Mouse (Mus musculus) ovary, adult 18-20 months (tissue): ENCODE measurements at regions not wholly inside any gene's neighbourhood (a gene's known extent, or its start where the extent isn't known, plus 50 kb on each side); places are given as distances from the start of the nearest gene placed in this dataset.
"Not testable (repeated sequence)": the region's sequence is repeated elsewhere in the genome, so short reads cannot be mapped to it uniquely, and the experiment has no call there.

Experiments
- DNase-seq: peaks from one replicate; pipeline ENCODE4 v3.0.0; 2022; ENCODE audit warnings: low spot score, mixed read lengths

- DNase-seq: no peak
These were observed 63.9 kb upstream of the Galnt18 start for GRCm38 (mm10) chr7:111843715-111844114.

DNA sequence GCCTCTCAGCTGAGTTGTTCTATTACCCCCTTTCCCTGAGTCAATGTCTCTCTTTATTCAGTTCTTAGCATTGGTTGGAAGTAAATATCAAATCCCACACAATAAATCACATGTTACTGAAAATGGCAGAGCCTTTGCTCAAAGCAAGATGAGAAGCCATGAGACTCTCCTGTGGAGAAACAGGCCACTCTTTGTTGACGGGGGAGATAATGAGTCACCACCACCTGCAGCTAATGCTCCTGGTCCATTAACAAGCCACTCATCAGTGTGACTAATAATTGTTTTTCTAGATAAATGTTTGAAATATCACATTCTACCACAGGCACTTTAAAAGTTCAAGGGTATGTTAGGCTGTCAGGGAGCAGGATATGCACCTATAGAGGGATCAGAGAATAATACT lies 61.0 kb upstream of the Galnt18 start:
- no peak for DNase-seq

- DNase-seq: no peak
These were observed 58.4 kb upstream of the Galnt18 start for GRCm38 (mm10) chr7:111838162-111838561.

DNA sequence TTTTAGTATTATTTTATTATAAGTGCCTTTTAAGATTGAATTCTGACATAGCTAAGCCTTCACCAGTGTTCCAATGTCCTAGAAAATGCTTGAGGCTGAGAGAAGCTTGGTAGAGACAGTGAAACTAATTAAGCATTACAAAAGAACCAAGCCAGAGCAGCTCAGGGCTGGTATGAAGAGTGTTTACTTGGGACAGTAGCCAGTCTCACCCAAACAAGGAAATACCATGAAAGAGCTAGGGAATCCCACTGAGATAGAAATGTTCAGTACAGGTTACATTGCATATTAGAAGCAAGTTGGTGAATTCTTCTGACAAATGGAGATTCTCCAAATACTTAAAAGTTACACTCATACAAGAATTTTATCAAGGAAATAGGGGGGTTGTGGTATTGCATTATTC lies 54.6 kb upstream of the Galnt18 start:
- DNase-seq: not testable (repeated sequence)

GRCm38 (mm10) chr7:111829931-111830330 lies 50.2 kb upstream of the Galnt18 start:
- DNase-seq: no peak
